Mouse (Mus musculus): ENCODE measurements around the gene Izumo4. TPM values are rescaled to one million over a fixed set of nuclear protein-coding genes. Genes with fewer than 3 reads are reported as not detected.
A peak's percentile ranks its signal among the peaks of the same experiment; 100 is the strongest.

Gene Izumo4
- polyA plus RNA-seq, 1 experiment = 1.2 TPM

GRCm38 (mm10) chr10:80751188-80751832 is 49.3 kb downstream of the Izumo4 start:
- TF ChIP-seq GATA1 (IDR thresholded peaks at IDR 0.05; ENCODE audit: low read length) (no peak), TAL1 (IDR thresholded peaks at IDR 0.05; ENCODE audit: low read length) (no peak)
- no peaks in the 10 kb centered on the region for H3K9me3 ChIP-seq (ENCODE audit: control insufficient read depth, low read length)
- H3K4me3 ChIP-seq (replicated peaks) = peak overlapping the region; percentile 52
- H3K36me3 ChIP-seq (ENCODE audit: control insufficient read depth) = peaks cover 3% of the 10 kb centered on the region
- peaks cover 54% of the 10 kb centered on the region for H3K4me1 ChIP-seq (ENCODE audit: control insufficient read depth)
- no peaks in the 10 kb centered on the region for H3K27me3 ChIP-seq (ENCODE audit: control insufficient read depth)

GRCm38 (mm10) chr10:80752079-80752625 is 50.2 kb downstream of the Izumo4 start:
- no peaks in the 10 kb centered on the region for H3K27me3 ChIP-seq (ENCODE audit: control insufficient read depth)
- H3K4me1 ChIP-seq (ENCODE audit: control insufficient read depth) = peaks cover 62% of the 10 kb centered on the region
- H3K9me3 ChIP-seq (ENCODE audit: control insufficient read depth, low read length) = no peaks in the 10 kb centered on the region
- peaks cover 11% of the 10 kb centered on the region for H3K36me3 ChIP-seq (ENCODE audit: control insufficient read depth)
- H3K4me3 ChIP-seq (replicated peaks) = peak overlapping the region; percentile 52
- TF ChIP-seq TAL1 (IDR thresholded peaks at IDR 0.05; ENCODE audit: low read length) (no peak), GATA1 (IDR thresholded peaks at IDR 0.05; ENCODE audit: low read length) (no peak)

- no peaks in the 10 kb centered on the region for H3K9me3 ChIP-seq (ENCODE audit: control insufficient read depth, low read length)
- H3K4me1 ChIP-seq (ENCODE audit: control insufficient read depth) = peaks cover 77% of the 10 kb centered on the region
- no peaks in the 10 kb centered on the region for H3K27me3 ChIP-seq (ENCODE audit: control insufficient read depth)
- peaks cover 36% of the 10 kb centered on the region for H3K36me3 ChIP-seq (ENCODE audit: control insufficient read depth)
- no peak for TF ChIP-seq TAL1 (IDR thresholded peaks at IDR 0.05; ENCODE audit: low read length)
- TF ChIP-seq GATA1 (IDR thresholded peaks at IDR 0.05; ENCODE audit: low read length) = no peak
- peak within 1 kb of the TSS; percentile 100 for H3K4me3 ChIP-seq (replicated peaks)
Measured at GRCm38 (mm10) chr10:80754594-80755290, 52.8 kb downstream of the Izumo4 start, which contains the start of gene Dot1l. Gene Dot1l (plus strand): TSS chr10:80755206.

Other genes starting within 250 kb of the Izumo4 start
- gene Onecut3, start 207.3 kb upstream of the Izumo4 start, polyA plus RNA-seq (2012) = not detected in 2 replicates
- gene Atp8b3, start 163.1 kb upstream of the Izumo4 start, polyA plus RNA-seq (2012) = 0.01 and 0.03 TPM in 2 replicates
- 14.5 and 15.5 TPM in 2 replicates for gene Rexo1, start 140.6 kb upstream of the Izumo4 start, polyA plus RNA-seq (2012)
- gene Klf16, start 124.9 kb upstream of the Izumo4 start, polyA plus RNA-seq (2012) = 19.9 and 21.2 TPM in 2 replicates
- 103 and 117 TPM in 2 replicates for gene Abhd17a, start 111.8 kb upstream of the Izumo4 start, polyA plus RNA-seq (2012)
- gene Scamp4, start 99.3 kb upstream of the Izumo4 start, polyA plus RNA-seq (2012) = 6.8 and 7.3 TPM in 2 replicates
- 4.1 and 6.2 TPM in 2 replicates for gene Adat3, start 99.3 kb upstream of the Izumo4 start, polyA plus RNA-seq (2012)
- gene Gm49322, start 96.2 kb upstream of the Izumo4 start, polyA plus RNA-seq (2012) = 0.07 and 0.12 TPM in 2 replicates
- 33.9 and 36.6 TPM in 2 replicates for gene Csnk1g2, start 79.3 kb upstream of the Izumo4 start, polyA plus RNA-seq (2012)
- 2.6 and 3.2 TPM in 2 replicates for gene Btbd2, start 45.1 kb upstream of the Izumo4 start, polyA plus RNA-seq (2012)
- gene Mknk2, start 24.1 kb upstream of the Izumo4 start, polyA plus RNA-seq (2012) = 49.1 and 53.2 TPM in 2 replicates
- 1.8 and 2.1 TPM in 2 replicates for gene Mob3a, start 207 bp upstream of the Izumo4 start, polyA plus RNA-seq (2012)
- 2.5 and 2.6 TPM in 2 replicates for gene Ap3d1, start 40.1 kb downstream of the Izumo4 start, polyA plus RNA-seq (2012)
- gene Dot1l, start 53.0 kb downstream of the Izumo4 start, polyA plus RNA-seq (2012) = 8.8 and 9.8 TPM in 2 replicates
- gene Sf3a2, start 96.0 kb downstream of the Izumo4 start, polyA plus RNA-seq (2012) = 68.4 and 69.3 TPM in 2 replicates
- gene Plekhj1, start 96.4 kb downstream of the Izumo4 start, polyA plus RNA-seq (2012) = 32.7 and 39.3 TPM in 2 replicates
- 0.33 and 0.43 TPM in 2 replicates for gene Amh, start 103.1 kb downstream of the Izumo4 start, polyA plus RNA-seq (2012)
- gene Jsrp1, start 111.3 kb downstream of the Izumo4 start, polyA plus RNA-seq (2012) = not detected in 2 replicates
- gene Oaz1, start 124.5 kb downstream of the Izumo4 start, polyA plus RNA-seq (2012) = 1,446 and 1,486 TPM in 2 replicates
- not detected in 2 replicates for gene Lingo3, start 141.9 kb downstream of the Izumo4 start, polyA plus RNA-seq (2012)
- gene Lsm7, start 153.0 kb downstream of the Izumo4 start, polyA plus RNA-seq (2012) = 17.4 and 20.7 TPM in 2 replicates
- gene Sppl2b, start 153.1 kb downstream of the Izumo4 start, polyA plus RNA-seq (2012) = 56.0 and 60.5 TPM in 2 replicates
- gene Tmprss9, start 169.7 kb downstream of the Izumo4 start, polyA plus RNA-seq (2012) = 0.02 and 0.03 TPM in 2 replicates
- gene Timm13, start 198.8 kb downstream of the Izumo4 start, polyA plus RNA-seq (2012) = 29.2 and 32.1 TPM in 2 replicates
- gene Lmnb2, start 216.1 kb downstream of the Izumo4 start, polyA plus RNA-seq (2012) = 1.1 and 1.3 TPM in 2 replicates
- gene Gadd45b, start 227.9 kb downstream of the Izumo4 start, polyA plus RNA-seq (2012) = 0.15 and 0.16 TPM in 2 replicates